Mouse (Mus musculus): ENCODE data around the gene Tlcd2.
A peak's percentile ranks its signal among the peaks of the same experiment; 100 is the strongest.

The Tlcd2 gene

GRCm38 (mm10) chr11:75467512-75468215 is 6.1 kb downstream of the Tlcd2 start:
- no peak for DNase-seq

- no peak for DNase-seq
Measured at GRCm38 (mm10) chr11:75468410-75468809, 6.9 kb downstream of the Tlcd2 start.

DNA sequence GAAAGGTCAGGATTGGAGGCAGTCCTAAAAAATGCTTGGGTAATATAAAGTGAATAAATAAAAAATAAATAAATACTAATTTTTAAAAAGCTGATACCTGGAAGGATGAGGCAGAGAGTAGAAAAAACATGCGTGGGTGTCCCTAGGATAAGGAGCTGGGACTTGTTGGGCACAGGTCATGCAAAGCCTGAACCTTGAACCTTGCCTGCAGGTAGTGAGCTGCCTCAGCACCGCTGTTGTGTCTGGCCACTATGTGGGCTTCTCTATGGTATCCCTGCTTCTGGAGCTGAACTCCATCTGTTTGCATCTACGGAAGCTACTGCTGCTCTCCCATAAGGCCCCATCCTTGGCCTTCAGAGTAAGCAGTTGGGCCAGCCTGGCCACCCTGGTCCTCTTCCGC is 7.7 kb downstream of the Tlcd2 start:
- DNase-seq, result no peak

- no peak for DNase-seq
Measured at GRCm38 (mm10) chr11:75470675-75471074, 9.2 kb downstream of the Tlcd2 start.

GRCm38 (mm10) chr11:75472469-75473081 is 11.1 kb downstream of the Tlcd2 start:
- no peak for DNase-seq

DNA sequence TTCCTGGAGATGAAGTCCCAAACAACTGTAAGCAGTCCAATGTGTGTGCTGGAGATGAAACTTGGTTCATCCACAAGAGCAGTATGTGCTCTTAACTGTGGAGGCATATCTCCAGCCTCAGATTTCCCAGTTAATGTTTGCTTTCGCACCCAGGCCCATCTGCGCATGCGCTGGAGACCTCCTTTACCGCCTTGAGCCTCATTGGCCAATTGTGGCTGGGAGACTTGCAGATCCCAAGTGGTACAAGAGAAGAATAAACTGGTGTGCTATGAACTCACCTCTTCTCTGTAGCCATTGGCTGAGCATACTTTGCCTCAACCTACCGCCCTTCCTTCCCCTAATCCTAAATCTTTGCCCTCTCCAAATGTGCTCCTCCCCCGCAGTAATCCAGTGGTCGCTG is 11.9 kb downstream of the Tlcd2 start:
- DNase-seq, result no peak

DNA sequence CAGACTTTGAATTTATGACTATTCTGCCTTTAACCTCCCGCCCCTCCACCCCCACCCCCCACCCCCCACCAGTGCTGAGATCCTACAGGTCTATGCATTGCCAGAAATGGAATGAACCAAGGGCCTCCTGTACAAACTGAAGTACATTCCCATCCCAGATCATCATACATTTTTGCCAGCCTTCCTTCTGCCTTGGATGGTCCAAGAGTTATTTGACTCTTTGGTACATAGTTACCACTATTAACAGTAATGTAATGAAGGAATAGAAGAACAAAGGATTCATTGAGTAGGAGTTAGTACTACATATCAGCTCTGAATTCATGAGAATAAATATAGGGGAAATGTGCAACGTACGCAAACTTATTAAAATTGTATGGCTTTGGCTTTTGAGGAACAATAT is 24.7 kb downstream of the Tlcd2 start:
- no peak for DNase-seq

DNA sequence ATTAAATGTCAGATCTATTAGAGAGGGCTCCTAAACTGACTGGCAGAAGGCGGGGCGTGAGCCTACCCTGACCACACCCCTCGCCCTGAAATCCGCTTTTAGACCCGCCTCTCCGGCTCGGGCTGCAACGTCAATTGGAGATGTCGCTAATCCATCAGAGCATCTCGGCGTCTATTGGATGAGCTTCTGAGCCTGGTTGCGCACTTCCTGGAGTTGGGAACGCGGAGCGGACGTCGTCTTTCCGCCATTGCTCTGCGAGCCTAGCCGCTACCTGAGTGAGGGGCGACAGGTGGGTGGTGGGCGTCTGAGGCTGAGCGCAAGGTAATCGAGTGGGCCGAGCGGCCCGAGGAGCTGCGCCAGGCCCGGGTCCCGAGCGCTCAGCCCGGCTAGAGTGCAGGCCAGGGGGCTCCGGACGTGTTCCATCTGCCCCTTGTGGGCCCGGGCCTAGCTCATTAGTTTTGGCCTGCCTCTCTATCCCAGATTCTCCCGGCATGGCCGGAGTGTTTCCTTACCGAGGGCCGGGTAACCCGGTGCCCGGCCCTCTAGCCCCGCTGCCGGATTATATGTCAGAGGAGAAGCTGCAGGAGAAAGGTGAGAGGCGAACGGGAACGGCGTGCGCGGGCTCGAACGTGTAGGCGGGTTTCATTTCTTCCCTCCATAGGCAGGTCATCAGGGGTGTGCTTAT is 25.2 kb downstream of the Tlcd2 start, which contains the start of gene Prpf8:
Gene Prpf8 (plus strand): TSS at position 216 of the 685 bp plus-strand sequence.
- DNase-seq, result peak; percentile 99

DNA sequence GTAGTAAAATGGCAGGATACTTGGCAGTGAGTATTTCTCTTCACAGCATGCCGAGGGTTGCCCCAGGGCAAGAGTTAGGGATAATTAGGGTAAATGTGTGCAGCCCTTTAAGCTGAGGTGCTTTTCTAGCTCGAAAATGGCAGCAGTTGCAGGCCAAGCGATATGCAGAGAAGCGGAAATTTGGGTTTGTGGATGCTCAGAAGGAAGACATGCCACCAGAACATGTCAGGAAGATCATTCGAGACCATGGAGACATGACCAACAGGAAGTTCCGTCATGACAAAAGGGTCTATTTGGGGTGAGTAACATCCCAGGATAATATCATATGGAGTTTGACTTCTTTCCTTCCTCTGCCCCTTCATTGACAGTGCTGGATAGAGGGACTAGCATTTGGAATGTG is 26.0 kb downstream of the Tlcd2 start:
- DNase-seq, result no peak

DNA sequence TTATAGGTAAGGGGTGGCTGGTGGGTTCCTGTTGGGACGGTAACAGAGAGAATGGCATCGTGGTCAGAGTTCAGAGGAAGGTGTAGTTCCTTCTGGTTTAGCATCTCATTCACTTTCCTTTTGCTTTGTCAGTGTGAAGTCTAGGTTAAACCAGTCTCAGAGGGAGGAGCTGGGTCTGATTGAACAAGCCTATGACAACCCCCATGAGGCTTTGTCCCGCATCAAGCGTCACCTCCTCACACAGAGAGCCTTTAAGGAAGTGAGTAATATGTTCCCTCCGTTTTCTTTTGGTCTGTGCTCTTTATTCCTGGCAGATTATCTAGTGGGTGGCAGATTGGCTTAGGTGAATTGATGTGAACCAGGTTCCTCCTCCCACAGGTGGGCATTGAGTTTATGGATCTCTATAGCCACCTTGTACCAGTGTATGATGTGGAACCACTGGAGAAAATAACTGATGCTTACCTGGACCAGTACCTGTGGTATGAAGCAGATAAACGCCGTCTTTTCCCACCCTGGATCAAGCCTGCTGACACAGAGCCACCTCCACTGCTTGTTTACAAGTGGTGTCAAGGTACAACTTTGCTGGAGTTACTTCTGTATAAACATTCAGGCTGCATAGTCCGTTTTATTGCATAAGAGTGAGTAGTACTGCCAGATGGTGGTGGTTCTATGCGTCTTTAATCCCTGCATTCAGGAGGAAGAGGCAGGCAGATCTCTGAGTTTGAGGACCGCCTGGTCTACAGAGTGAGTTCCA is 33.0 kb downstream of the Tlcd2 start:
- no peak for DNase-seq

DNA sequence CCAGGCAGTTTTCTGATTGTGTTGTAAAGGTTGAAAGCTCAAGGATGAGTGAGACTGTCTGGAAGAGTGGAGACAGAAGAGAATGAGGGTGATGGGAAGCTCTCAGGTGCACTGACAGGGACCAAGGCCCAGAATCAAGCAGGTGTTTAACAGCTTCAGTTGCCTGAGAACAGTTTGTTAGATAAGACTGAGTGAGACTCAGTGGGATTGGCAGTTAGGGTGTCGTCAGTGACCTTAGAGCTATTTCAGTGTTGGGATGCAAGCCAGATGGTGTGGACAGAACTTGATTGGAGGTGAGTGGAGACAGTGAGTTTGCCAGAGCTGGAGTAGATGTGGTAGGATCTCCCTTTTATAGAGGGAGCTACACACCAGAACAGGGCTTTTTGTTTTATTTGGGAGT is 36.6 kb downstream of the Tlcd2 start:
- DNase-seq, result no peak

- DNase-seq, result no peak
Measured at GRCm38 (mm10) chr11:75508162-75508561, 46.6 kb downstream of the Tlcd2 start.

- no peak for DNase-seq
Measured at GRCm38 (mm10) chr11:75508904-75509303, 47.4 kb downstream of the Tlcd2 start.

- DNase-seq, result peak; percentile 68
Measured at GRCm38 (mm10) chr11:75509741-75510626, 48.5 kb downstream of the Tlcd2 start, which contains the start of gene Rilp. Gene Rilp, plus strand, starts transcription at chr11:75510094.

GRCm38 (mm10) chr11:75510627-75510993 is 49.1 kb downstream of the Tlcd2 start:
- peak; percentile 94 for DNase-seq

DNA sequence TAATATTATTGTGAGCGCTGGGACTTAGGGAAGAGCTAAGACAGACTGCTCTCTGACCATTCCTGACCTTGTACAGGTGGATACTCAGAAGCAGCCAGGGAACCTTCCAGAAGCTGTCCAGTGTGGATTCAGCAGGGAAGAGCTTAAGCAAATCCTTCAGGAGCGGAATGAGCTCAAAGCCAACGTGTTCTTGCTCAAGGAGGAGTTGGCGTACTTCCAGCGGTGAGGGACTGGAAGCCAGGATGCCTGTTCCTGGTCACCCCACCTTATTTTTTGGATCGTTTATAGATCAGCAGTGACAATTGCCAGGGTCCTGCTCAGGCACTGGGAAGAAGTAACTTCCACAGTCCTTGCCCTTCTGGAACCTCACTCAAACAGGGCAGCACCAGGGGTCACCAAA is 49.7 kb downstream of the Tlcd2 start:
- peak; percentile 71 for DNase-seq

DNA sequence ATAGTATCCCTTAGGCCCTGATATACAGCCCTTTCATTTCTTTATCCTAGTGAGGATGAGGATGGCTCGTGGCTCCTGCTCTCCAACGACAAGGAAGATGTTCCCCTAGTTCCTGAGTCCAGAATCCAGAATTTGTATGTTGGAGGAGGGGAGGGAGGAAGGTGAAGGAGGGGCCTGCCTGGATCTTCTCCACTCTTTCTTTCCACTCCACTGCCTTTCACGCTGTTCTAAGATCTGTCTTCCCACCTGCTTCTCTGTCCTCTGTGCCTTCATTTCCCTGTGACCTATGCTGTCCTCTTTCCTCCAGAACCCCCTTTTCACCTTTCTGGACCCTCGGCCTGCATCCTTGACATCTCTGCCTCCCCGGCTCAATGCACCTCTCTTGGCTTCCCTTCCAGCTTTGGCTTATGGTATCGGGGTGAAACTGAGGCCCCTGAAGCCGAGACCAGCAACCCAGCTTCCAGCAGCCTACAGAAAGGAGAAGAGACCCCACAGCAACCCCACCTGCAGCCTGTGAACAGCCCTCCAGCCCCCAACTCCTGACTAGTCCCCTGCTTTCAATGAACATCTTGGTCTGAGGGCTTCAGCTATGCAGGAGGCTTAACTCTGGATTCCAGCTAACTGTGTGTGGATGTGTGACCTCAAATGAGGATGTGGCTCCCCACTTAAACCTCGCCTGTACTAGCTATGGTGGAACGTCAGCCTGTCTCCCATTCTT is 50.9 kb downstream of the Tlcd2 start:
- no peak for DNase-seq

DNA sequence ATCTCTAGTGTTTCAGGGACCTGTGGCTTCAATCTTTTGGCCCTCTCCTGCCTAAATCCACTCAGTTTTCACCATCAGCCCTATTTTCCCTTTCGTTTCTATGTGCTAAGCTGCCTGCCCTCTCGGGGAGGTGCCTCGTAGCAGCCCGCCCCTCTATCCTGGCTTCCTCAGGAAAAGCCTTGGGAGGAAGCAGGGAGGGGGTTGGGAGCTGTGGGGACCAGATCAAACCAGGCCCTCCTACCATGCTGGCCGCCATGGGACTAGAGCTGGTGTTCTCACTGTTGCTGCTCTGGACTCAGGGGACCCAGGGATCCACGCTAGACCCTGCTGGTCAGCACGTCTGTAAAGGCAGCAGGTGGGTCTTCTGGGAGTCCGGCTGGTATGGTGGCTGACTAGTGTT is 51.8 kb downstream of the Tlcd2 start, which contains the start of gene Scarf1:
Gene Scarf1 (plus strand): TSS at position 205 of the 400 bp plus-strand sequence.
- no peak for DNase-seq

- DNase-seq, result no peak
Measured at GRCm38 (mm10) chr11:75515186-75515585, 53.7 kb downstream of the Tlcd2 start.

DNA sequence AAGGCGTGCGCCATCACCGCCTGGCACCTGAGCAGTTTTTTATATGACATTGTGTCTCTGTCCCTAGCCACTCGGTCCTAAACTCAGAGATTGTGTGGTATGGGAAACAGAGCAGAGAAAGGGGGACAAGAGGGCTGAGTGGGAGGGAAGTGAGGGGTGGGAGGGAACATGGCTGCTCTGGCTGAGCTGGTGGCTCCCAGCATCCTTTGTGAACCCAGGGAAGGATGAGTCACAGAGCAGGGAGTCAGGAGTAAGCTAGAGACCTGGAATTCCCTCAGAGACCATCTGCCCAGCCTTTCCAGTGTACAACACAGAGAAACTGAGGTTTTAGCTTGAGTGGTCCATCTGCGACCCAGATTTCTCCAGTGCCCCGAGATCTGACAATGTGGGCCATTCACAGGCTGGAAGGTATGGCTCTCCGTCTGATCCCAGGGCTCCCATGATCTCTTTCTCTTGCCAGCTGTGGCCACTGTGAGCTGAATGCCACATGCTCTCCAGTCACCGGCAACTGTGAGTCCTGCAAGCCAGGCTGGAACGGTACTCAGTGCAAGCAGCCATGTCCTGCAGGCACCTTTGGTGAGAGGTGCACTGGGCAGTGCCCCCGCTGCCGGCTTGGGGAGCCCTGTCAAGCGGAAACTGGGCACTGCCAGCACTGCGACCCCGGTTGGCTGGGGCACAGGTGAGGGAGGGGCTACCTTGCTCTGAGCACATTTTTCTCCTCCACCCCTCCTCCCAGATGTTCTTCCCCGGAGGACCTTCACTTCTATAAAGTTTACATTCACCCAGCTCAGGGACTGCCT is 58.5 kb downstream of the Tlcd2 start:
- no peak for DNase-seq
